Mouse (Mus musculus): ENCODE data around the gene Olfr1362. TPM values are rescaled to one million over a fixed set of nuclear protein-coding genes. Genes with fewer than 3 reads are reported as not detected.

Olfr1362 gene
- not detected in 2 replicates for polyA plus RNA-seq (2012; rRNA removed; ENCODE audit: low replicate concordance)

DNA sequence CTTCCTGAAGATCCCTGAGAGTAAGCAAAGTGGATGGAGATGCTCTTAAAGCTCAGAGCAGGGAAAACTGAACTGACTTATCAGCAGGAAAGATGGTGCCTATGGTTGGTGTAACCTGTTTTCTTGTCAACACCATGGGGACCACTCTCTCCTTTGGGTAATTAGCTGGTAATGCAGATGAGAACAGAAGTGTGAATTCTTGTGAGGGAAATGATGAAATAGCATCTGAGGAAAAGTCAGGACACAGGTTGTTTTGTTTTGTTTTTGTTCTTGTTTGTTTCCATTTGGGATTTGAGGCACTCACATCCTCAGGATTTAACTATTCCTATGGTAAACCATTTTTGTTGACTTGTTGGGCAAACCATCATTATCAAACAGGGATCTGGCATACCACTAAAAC, at the start of gene Olfr1362:
Gene Olfr1362 (minus strand): TSS at position 101 of the 400 bp plus-strand sequence.

DNA sequence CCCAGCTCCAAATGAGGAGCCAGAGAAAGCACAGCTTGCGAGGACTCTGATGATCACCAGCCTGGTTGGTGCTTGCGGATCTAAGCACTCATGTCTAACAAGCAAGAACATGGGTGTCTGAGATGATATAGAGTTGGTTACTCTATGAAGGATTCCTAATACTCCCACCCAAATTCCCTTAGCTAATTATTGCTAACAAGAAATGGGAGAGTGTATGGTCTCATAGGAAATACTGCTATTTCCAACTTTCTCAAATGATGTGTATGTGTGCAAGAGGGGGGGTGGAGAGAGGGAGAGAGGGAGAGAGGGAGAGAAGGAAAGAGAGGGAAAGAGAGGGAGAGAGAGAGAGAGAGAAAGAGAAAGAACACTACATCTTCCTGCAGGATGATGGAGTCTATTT, 49.5 kb upstream of the Olfr1362 start, which contains the start of gene Olfr1361:
Gene Olfr1361 (minus strand): TSS at position 101 of the 400 bp plus-strand sequence.

GRCm38 (mm10) chr13:21642418-21642817, 28.6 kb upstream of the Olfr1362 start, which contains the start of gene Olfr11:
Olfr11 (minus strand) TSS chr13:21642518.

GRCm38 (mm10) chr13:21581659-21582058, 32.2 kb downstream of the Olfr1362 start, which contains the start of gene Olfr1364:
Olfr1364 (minus strand) TSS chr13:21581759.

Other genes starting within 250 kb of the Olfr1362 start
- gene Zkscan3, start 211.3 kb downstream of the Olfr1362 start, polyA plus RNA-seq (2012; rRNA removed; ENCODE audit: low replicate concordance): 6.1 and 9.7 TPM in 2 replicates
- gene Pgbd1, start 173.0 kb downstream of the Olfr1362 start, polyA plus RNA-seq (2012; rRNA removed; ENCODE audit: low replicate concordance): 0.07 and 0.13 TPM in 2 replicates
- gene Zscan26, start 160.3 kb downstream of the Olfr1362 start, polyA plus RNA-seq (2012; rRNA removed; ENCODE audit: low replicate concordance): 1.2 and 2.0 TPM in 2 replicates
- 0.28 TPM in 1 of 2 replicates, not detected in the other for gene Nkapl, start 145.5 kb downstream of the Olfr1362 start, polyA plus RNA-seq (2012; rRNA removed; ENCODE audit: low replicate concordance)
- 0.07 and 0.11 TPM in 2 replicates for gene Zkscan4, start 135.1 kb downstream of the Olfr1362 start, polyA plus RNA-seq (2012; rRNA removed; ENCODE audit: low replicate concordance)
- gene Gm10065, start 134.6 kb downstream of the Olfr1362 start, polyA plus RNA-seq (2012; rRNA removed; ENCODE audit: low replicate concordance): not detected in 2 replicates
- not detected in 2 replicates for gene AK157302, start 118.8 kb downstream of the Olfr1362 start, polyA plus RNA-seq (2012; rRNA removed; ENCODE audit: low replicate concordance)
- 34.6 and 52.3 TPM in 2 replicates for gene Gm11273, start 112.6 kb downstream of the Olfr1362 start, polyA plus RNA-seq (2012; rRNA removed; ENCODE audit: low replicate concordance)
- 0.26 and 0.42 TPM in 2 replicates for gene Zkscan8, start 82.9 kb downstream of the Olfr1362 start, polyA plus RNA-seq (2012; rRNA removed; ENCODE audit: low replicate concordance)
- not detected in 2 replicates for gene Olfr1366, start 71.2 kb downstream of the Olfr1362 start, polyA plus RNA-seq (2012; rRNA removed; ENCODE audit: low replicate concordance)
- not detected in 2 replicates for gene Olfr1535, start 54.1 kb downstream of the Olfr1362 start, polyA plus RNA-seq (2012; rRNA removed; ENCODE audit: low replicate concordance)
- gene Olfr1364, start 32.3 kb downstream of the Olfr1362 start, polyA plus RNA-seq (2012; rRNA removed; ENCODE audit: low replicate concordance): not detected in 2 replicates
- not detected in 2 replicates for gene Olfr11, start 28.5 kb upstream of the Olfr1362 start, polyA plus RNA-seq (2012; rRNA removed; ENCODE audit: low replicate concordance)
- not detected in 2 replicates for gene Olfr1361, start 49.4 kb upstream of the Olfr1362 start, polyA plus RNA-seq (2012; rRNA removed; ENCODE audit: low replicate concordance)
- not detected in 2 replicates for gene Olfr1360, start 63.4 kb upstream of the Olfr1362 start, polyA plus RNA-seq (2012; rRNA removed; ENCODE audit: low replicate concordance)
- not detected in 2 replicates for gene Olfr1359, start 84.1 kb upstream of the Olfr1362 start, polyA plus RNA-seq (2012; rRNA removed; ENCODE audit: low replicate concordance)
- gene Hist1h2bl, start 102.1 kb upstream of the Olfr1362 start, polyA plus RNA-seq (2012; rRNA removed; ENCODE audit: low replicate concordance): 7.5 and 8.8 TPM in 2 replicates
- gene Hist1h2ai, start 102.4 kb upstream of the Olfr1362 start, polyA plus RNA-seq (2012; rRNA removed; ENCODE audit: low replicate concordance): 13.1 and 96.4 TPM in 2 replicates
- 70.2 and 104 TPM in 2 replicates for gene Hist1h3h, start 103.6 kb upstream of the Olfr1362 start, polyA plus RNA-seq (2012; rRNA removed; ENCODE audit: low replicate concordance)
- gene Hist1h2bm, start 108.0 kb upstream of the Olfr1362 start, polyA plus RNA-seq (2012; rRNA removed; ENCODE audit: low replicate concordance): 3.8 and 7.0 TPM in 2 replicates
- gene Hist1h4j, start 121.0 kb upstream of the Olfr1362 start, polyA plus RNA-seq (2012; rRNA removed; ENCODE audit: low replicate concordance): 3.1 and 3.3 TPM in 2 replicates
- gene Hist1h4k, start 136.5 kb upstream of the Olfr1362 start, polyA plus RNA-seq (2012; rRNA removed; ENCODE audit: low replicate concordance): 26.4 and 32.3 TPM in 2 replicates
- 28.1 and 60.3 TPM in 2 replicates for gene Hist1h2ak, start 139.8 kb upstream of the Olfr1362 start, polyA plus RNA-seq (2012; rRNA removed; ENCODE audit: low replicate concordance)
- 10.3 and 18.9 TPM in 2 replicates for gene Hist1h2bn, start 140.1 kb upstream of the Olfr1362 start, polyA plus RNA-seq (2012; rRNA removed; ENCODE audit: low replicate concordance)
- 1.6 and 2.1 TPM in 2 replicates for gene Hist1h1b, start 166.6 kb upstream of the Olfr1362 start, polyA plus RNA-seq (2012; rRNA removed; ENCODE audit: low replicate concordance)
- gene Hist1h3i, start 169.3 kb upstream of the Olfr1362 start, polyA plus RNA-seq (2012; rRNA removed; ENCODE audit: low replicate concordance): 76.2 and 99.7 TPM in 2 replicates
- gene Hist1h2an, start 173.2 kb upstream of the Olfr1362 start, polyA plus RNA-seq (2012; rRNA removed; ENCODE audit: low replicate concordance): 8.4 and 153 TPM in 2 replicates
- gene Hist1h2bp, start 173.4 kb upstream of the Olfr1362 start, polyA plus RNA-seq (2012; rRNA removed; ENCODE audit: low replicate concordance): 2.6 and 4.6 TPM in 2 replicates
- gene Hist1h2bq, start 196.2 kb upstream of the Olfr1362 start, polyA plus RNA-seq (2012; rRNA removed; ENCODE audit: low replicate concordance): 23.5 and 27.4 TPM in 2 replicates
- gene Hist1h2ao, start 196.4 kb upstream of the Olfr1362 start, polyA plus RNA-seq (2012; rRNA removed; ENCODE audit: low replicate concordance): not detected in 2 replicates
- 1.3 and 6.9 TPM in 2 replicates for gene Hist1h4m, start 197.7 kb upstream of the Olfr1362 start, polyA plus RNA-seq (2012; rRNA removed; ENCODE audit: low replicate concordance)
- gene Hist1h4n, start 218.2 kb upstream of the Olfr1362 start, polyA plus RNA-seq (2012; rRNA removed; ENCODE audit: low replicate concordance): 20.7 and 25.5 TPM in 2 replicates
- gene Hist1h2ap, start 219.5 kb upstream of the Olfr1362 start, polyA plus RNA-seq (2012; rRNA removed; ENCODE audit: low replicate concordance): 223 and 1,937 TPM in 2 replicates
- gene Hist1h2br, start 219.7 kb upstream of the Olfr1362 start, polyA plus RNA-seq (2012; rRNA removed; ENCODE audit: low replicate concordance): 22.5 and 29.8 TPM in 2 replicates

Data from duodenum, adult 2 months (tissue).